Mouse (Mus musculus) C2C12 (cell line): ENCODE results near the gene Pmepa1. TPM values are rescaled to one million over a fixed set of nuclear protein-coding genes. Genes with fewer than 3 reads are reported as not detected.

ENCODE experiments used
- H3K27me3 ChIP-seq: one replicate; pipeline ENCODE4 v1.6.1; 2011; ENCODE audit not compliant: control insufficient read depth, insufficient read depth, insufficient read length
- H3K36me3 ChIP-seq: one replicate; pipeline ENCODE4 v1.6.1; 2011; ENCODE audit not compliant: control insufficient read depth, insufficient read depth
- H3K4me3 ChIP-seq: one replicate; pipeline ENCODE4 v1.5.1; 2011; ENCODE audit warnings: mild to moderate bottlenecking, control low read depth; ENCODE audit not compliant: poor library complexity, insufficient read depth, severe bottlenecking
- H3K79me2 ChIP-seq: one replicate; pipeline ENCODE4 v1.6.1; 2011; ENCODE audit not compliant: control insufficient read depth, insufficient read depth
- H3K79me3 ChIP-seq: one replicate; pipeline ENCODE4 v1.6.1; 2011; ENCODE audit warnings: low read depth, control low read depth
- H3ac ChIP-seq: one replicate; pipeline ENCODE3; 2011; ENCODE audit warnings: low read depth; ENCODE audit not compliant: control insufficient read depth, insufficient read length
- CEBPB ChIP-seq: IDR thresholded peaks from one replicate; pipeline ENCODE4 v1.6.1; 2011; ENCODE audit warnings: low read depth, mild to moderate bottlenecking, control low read depth, moderate library complexity
- CTCF ChIP-seq: IDR thresholded peaks from one replicate; pipeline ENCODE4 v1.5.1; 2011; ENCODE audit not compliant: control insufficient read depth, insufficient read depth, insufficient read length
- FOSL1 ChIP-seq: IDR thresholded peaks from one replicate; pipeline ENCODE4 v1.8.0; 2011; ENCODE audit warnings: mild to moderate bottlenecking, low read length; ENCODE audit not compliant: poor library complexity, insufficient read depth, severe bottlenecking
- MAX ChIP-seq: IDR thresholded peaks from one replicate; pipeline ENCODE4 v1.6.1; 2011; ENCODE audit warnings: mild to moderate bottlenecking, control low read depth
- MYOD1 ChIP-seq: IDR thresholded peaks from one replicate; pipeline ENCODE4 v1.6.1; 2011; ENCODE audit warnings: low read depth; ENCODE audit not compliant: control insufficient read depth, insufficient read length
- MYOG ChIP-seq: IDR thresholded peaks from one replicate; pipeline ENCODE4 v1.6.1; 2011; ENCODE audit not compliant: control insufficient read depth, insufficient read length; ENCODE audit errors: extremely low read depth
- USF1 ChIP-seq: IDR thresholded peaks from one replicate; pipeline ENCODE4 v1.6.1; 2011; ENCODE audit warnings: low read depth, mild to moderate bottlenecking, control low read depth, moderate library complexity
- polyA plus RNA-seq: library from polyadenylated mRNA; unstranded; fragments of >200 nt; fragmentation: generic; extraction: Trizol; gene quantifications from one replicate; pipeline ENCODE4 v1.2.1, GENCODE M21; 2012; ENCODE audit warnings: missing spikeins

Pmepa1 gene
- polyA plus RNA-seq, 1 experiment = 180 TPM

- Histone ChIP-seq H3K79me2 (no peaks in the 10 kb centered on the region), H3K27me3 (no peaks in the 10 kb centered on the region), H3K4me3 (no peak overlapping the region), H3K36me3 (no peaks in the 10 kb centered on the region), H3ac (no peak overlapping the region), H3K79me3 (no peaks in the 10 kb centered on the region)
- TF ChIP-seq CTCF (no peak), MYOG (no peak), MYOD1 (no peak), USF1 (no peak), CEBPB (no peak), FOSL1 (no peak)
Observed at GRCm38 (mm10) chr2:173209091-173209815, 67.1 kb downstream of the Pmepa1 start.

GRCm38 (mm10) chr2:173207051-173207450 lies 69.3 kb downstream of the Pmepa1 start:
- H3K79me2 ChIP-seq = no peaks in the 10 kb centered on the region
- no peak overlapping the region for H3ac ChIP-seq
- no peak overlapping the region for H3K4me3 ChIP-seq
- no peaks in the 10 kb centered on the region for H3K79me3 ChIP-seq
- TF ChIP-seq CEBPB (no peak), USF1 (no peak), FOSL1 (no peak), MYOG (no peak), MYOD1 (no peak), MAX (no peak), CTCF (no peak)
- H3K27me3 ChIP-seq = peaks cover 4% of the 10 kb centered on the region
- no peaks in the 10 kb centered on the region for H3K36me3 ChIP-seq

- TF ChIP-seq FOSL1 = no peak
- TF ChIP-seq MYOD1 = no peak
- TF ChIP-seq MYOG = no peak
- H3K79me3 ChIP-seq = no peaks in the 10 kb centered on the region
- peaks cover 4% of the 10 kb centered on the region for H3K27me3 ChIP-seq
- H3K36me3 ChIP-seq = no peaks in the 10 kb centered on the region
- H3ac ChIP-seq = no peak overlapping the region
- H3K4me3 ChIP-seq = no peak overlapping the region
- H3K79me2 ChIP-seq = no peaks in the 10 kb centered on the region
Observed at GRCm38 (mm10) chr2:173205563-173206099, 70.7 kb downstream of the Pmepa1 start.

- Histone ChIP-seq H3K79me3 (no peaks in the 10 kb centered on the region), H3K36me3 (no peaks in the 10 kb centered on the region), H3K4me3 (no peak overlapping the region), H3K27me3 (peaks cover 4% of the 10 kb centered on the region), H3ac (no peak overlapping the region), H3K79me2 (no peaks in the 10 kb centered on the region)
- no peak for TF ChIP-seq CTCF
- TF ChIP-seq MAX = no peak
- TF ChIP-seq FOSL1 = no peak
- TF ChIP-seq USF1 = no peak
- no peak for TF ChIP-seq CEBPB
- no peak for TF ChIP-seq MYOD1
- TF ChIP-seq MYOG = no peak
Observed at GRCm38 (mm10) chr2:173204671-173205070, 71.7 kb downstream of the Pmepa1 start.

GRCm38 (mm10) chr2:173203726-173204125 lies 72.6 kb downstream of the Pmepa1 start:
- H3K79me3 ChIP-seq = no peaks in the 10 kb centered on the region
- H3K27me3 ChIP-seq = peaks cover 4% of the 10 kb centered on the region
- TF ChIP-seq MAX = no peak
- no peak for TF ChIP-seq MYOG
- TF ChIP-seq MYOD1 = no peak
- no peak for TF ChIP-seq FOSL1
- TF ChIP-seq CTCF = no peak
- no peak for TF ChIP-seq CEBPB
- no peak for TF ChIP-seq USF1

GRCm38 (mm10) chr2:173202924-173203689 lies 73.2 kb downstream of the Pmepa1 start:
- Histone ChIP-seq H3K36me3 (no peaks in the 10 kb centered on the region), H3K4me3 (no peak overlapping the region), H3ac (no peak overlapping the region), H3K27me3 (peaks cover 4% of the 10 kb centered on the region), H3K79me2 (no peaks in the 10 kb centered on the region), H3K79me3 (no peaks in the 10 kb centered on the region)
- no peak for TF ChIP-seq MAX

More at GRCm38 (mm10) chr2:173203726-173204125, 72.6 kb downstream of the Pmepa1 start:
- Histone ChIP-seq H3ac (no peak overlapping the region), H3K36me3 (no peaks in the 10 kb centered on the region), H3K79me2 (no peaks in the 10 kb centered on the region), H3K4me3 (no peak overlapping the region)
